Mouse (Mus musculus) E14TG2a.4 (cell line): ENCODE results near the gene Phf2.

Experiments used
- CTCF ChIP-seq: conservative IDR thresholded peaks from 2 replicates; pipeline ENCODE4 v1.5.1; 2014; ENCODE audit warnings: low read length
- NANOG ChIP-seq: IDR thresholded peaks from 2 replicates; pipeline ENCODE4 v1.6.1; 2014; ENCODE audit warnings: borderline replicate concordance, low read length, mixed read lengths

DNA sequence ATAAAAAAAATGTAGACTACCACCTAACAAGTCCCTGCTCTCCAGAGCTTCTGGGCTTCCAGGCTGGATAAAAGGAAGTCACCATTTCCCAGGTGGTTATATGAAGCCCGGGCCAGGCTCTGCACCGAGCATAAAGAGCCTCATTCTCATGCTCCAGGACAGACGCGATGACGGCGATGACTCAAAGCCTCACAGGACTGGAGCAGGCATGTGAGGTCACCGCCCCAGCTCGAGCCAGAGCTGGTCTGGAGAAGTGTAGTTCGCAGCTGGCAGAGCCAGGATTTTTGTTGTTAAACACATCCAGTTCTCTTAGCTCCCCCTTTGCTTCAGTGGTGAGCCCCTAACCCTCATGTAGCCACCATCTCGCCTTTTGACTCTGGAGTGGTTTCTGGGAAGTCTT, 48.6 kb downstream of the Phf2 start:
- TF ChIP-seq CTCF (no peak), NANOG (no peak)
